Mouse (Mus musculus) brown adipose tissue, adult 24 weeks (tissue): ENCODE measurements around the gene Esrrg. TPM values are rescaled to one million over a fixed set of nuclear protein-coding genes. Genes with fewer than 3 reads are reported as not detected.

ENCODE experiments used
- H3K27ac ChIP-seq: fragments of 200-500 bp; replicated peaks from 2 replicates; pipeline ENCODE4 v1.5.1; 2012; ENCODE audit warnings: low read depth, mild to moderate bottlenecking, low read length
- H3K4me1 ChIP-seq: fragments of 200-500 bp; 2 replicates; pipeline ENCODE4 v1.6.1; 2012; ENCODE audit warnings: low read length, mixed read lengths; ENCODE audit not compliant: control insufficient read depth, insufficient read depth, insufficient read length
- H3K4me3 ChIP-seq: fragments of 200-500 bp; 2 replicates; pipeline ENCODE4 v1.5.1; 2012; ENCODE audit warnings: low read depth, mild to moderate bottlenecking, low read length, moderate library complexity; ENCODE audit not compliant: insufficient read depth
- polyA plus RNA-seq: library from polyadenylated mRNA; stranded (reverse); fragments of >200 nt; gene quantifications from 2 replicates; pipeline ENCODE4 v1.2.4, GENCODE M21; 2012; ENCODE audit not compliant: missing spikeins, insufficient read depth, insufficient read length

Esrrg gene
- polyA plus RNA-seq, 1 experiment, result 12.5 TPM

DNA sequence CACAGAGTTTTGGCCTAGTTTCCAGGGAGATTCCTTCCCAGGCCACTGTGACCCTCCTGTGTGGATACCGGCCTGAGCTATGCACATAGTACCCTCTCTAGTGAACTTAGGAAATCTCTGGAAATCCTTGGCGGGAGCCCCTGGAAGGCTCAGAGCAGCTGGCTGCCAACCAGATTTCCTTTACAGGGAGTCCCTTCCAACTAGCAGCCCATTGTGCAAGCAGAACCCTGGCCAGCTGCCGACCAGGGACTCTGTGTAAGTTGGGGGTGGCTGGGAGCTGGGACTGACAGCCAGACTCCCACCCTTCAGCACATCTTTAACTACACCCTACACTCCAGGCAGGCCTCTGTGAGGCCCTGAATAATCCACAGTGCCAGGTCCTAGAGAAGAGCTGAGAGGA, 509.5 kb downstream of the Esrrg start:
- no peaks in the 10 kb centered on the region for H3K4me1 ChIP-seq
- no peak overlapping the region for H3K4me3 ChIP-seq
- H3K27ac ChIP-seq, result no peak overlapping the region

- Histone ChIP-seq H3K27ac (no peak overlapping the region), H3K4me1 (no peaks in the 10 kb centered on the region), H3K4me3 (no peak overlapping the region)
Observed at GRCm38 (mm10) chr1:188119806-188120205, 511.2 kb downstream of the Esrrg start.

DNA sequence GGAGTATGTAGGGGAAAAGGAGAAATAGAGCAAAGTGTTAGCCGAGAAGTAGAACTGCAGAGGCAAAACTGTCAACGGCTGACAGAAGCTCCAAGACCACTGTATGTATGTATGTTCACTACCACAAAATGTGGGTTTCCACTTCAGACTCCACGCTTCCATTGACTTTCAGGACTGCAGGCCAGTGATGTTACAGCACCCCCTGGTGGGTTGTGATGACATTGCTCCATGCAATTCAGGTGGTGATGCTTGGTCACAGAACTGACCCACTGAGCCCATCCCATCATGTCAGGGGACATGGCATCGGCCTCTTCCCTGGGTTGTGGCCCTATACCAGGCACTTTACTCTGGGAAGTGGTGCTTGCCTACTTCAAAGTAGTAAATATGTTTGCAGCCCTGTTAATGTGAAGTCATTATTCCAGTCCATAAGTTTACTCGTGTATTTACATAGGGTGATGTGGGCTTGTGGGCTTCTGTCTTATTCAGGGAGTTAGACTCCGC, 517.0 kb downstream of the Esrrg start:
- Histone ChIP-seq H3K27ac (no peak overlapping the region), H3K4me1 (no peaks in the 10 kb centered on the region), H3K4me3 (no peak overlapping the region)

GRCm38 (mm10) chr1:188136126-188136525, 527.5 kb downstream of the Esrrg start:
- Histone ChIP-seq H3K4me1 (no peaks in the 10 kb centered on the region), H3K4me3 (no peak overlapping the region), H3K27ac (no peak overlapping the region)

- H3K4me3 ChIP-seq, result no peak overlapping the region
- H3K27ac ChIP-seq, result peak overlapping the region; percentile 39; the same call in 1 of the 2 replicates
Observed at GRCm38 (mm10) chr1:188139473-188139872, 530.9 kb downstream of the Esrrg start.

GRCm38 (mm10) chr1:188140221-188140620, 531.6 kb downstream of the Esrrg start:
- Histone ChIP-seq H3K4me1 (no peaks in the 10 kb centered on the region), H3K4me3 (no peak overlapping the region), H3K27ac (peak overlapping the region; percentile 39)

More at GRCm38 (mm10) chr1:188139473-188139872, 530.9 kb downstream of the Esrrg start:
- no peaks in the 10 kb centered on the region for H3K4me1 ChIP-seq

- Histone ChIP-seq H3K4me3 (no peak overlapping the region), H3K27ac (no peak overlapping the region), H3K4me1 (no peaks in the 10 kb centered on the region)
Observed at GRCm38 (mm10) chr1:188147381-188148156, 539.0 kb downstream of the Esrrg start.

- no peaks in the 10 kb centered on the region for H3K4me1 ChIP-seq
- no peak overlapping the region for H3K27ac ChIP-seq
- H3K4me3 ChIP-seq, result no peak overlapping the region
Observed at GRCm38 (mm10) chr1:188151066-188151465, 542.5 kb downstream of the Esrrg start.

GRCm38 (mm10) chr1:188152011-188152410, 543.4 kb downstream of the Esrrg start:
- H3K4me3 ChIP-seq, result no peak overlapping the region
- H3K4me1 ChIP-seq, result no peaks in the 10 kb centered on the region
- no peak overlapping the region for H3K27ac ChIP-seq

DNA sequence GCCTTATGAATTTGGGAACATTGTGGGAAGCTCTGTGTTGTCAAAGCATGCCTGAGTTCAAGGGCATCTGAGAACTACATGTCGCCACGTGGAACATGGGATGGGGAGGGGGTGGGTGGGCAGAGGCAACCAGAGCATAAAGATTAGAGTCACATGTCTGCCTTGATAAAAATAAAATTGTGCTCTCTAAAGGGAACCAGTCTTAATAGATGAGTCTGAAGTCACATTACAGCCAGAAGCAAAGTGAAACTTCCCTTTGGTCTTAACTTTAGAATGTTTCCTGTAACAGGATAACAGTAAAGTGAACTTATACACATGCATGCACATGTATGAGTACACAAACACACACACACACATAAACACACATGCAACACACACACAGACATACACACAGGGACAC, 545.1 kb downstream of the Esrrg start:
- Histone ChIP-seq H3K4me1 (no peaks in the 10 kb centered on the region), H3K4me3 (no peak overlapping the region), H3K27ac (no peak overlapping the region)

- no peak overlapping the region for H3K27ac ChIP-seq
Observed at GRCm38 (mm10) chr1:188154466-188155110, 546.0 kb downstream of the Esrrg start.

DNA sequence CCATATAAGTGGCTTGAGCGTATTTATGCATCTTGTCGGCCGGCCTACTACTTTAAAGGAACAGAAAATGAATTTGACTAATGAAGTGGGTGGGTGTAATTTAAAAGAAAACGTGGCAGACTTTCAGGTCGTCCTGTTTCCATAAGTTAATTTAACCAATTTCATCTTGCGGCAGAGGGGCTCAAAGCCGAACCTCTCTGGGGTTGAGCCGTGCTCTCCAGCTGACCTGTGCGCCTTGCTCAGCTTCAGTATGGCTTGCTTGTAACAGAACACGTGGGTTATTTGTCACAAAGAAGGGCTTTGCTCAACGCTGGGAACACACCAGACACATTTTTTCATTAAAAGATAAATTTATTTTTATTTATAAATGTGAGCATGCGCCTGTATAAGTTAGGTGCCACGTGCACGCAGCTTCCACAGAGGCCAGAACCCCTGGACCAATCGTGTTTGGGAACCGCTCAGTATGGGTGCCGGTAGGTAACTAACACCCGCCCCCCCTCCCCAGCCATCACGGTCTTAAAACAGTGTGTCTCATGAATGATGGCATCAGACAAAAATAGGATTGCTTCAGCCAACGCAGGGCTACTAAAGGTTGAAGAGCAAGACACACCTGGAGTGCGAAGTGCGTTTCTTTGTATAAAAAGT, 546.7 kb downstream of the Esrrg start:
- Histone ChIP-seq H3K4me1 (no peaks in the 10 kb centered on the region), H3K4me3 (no peak overlapping the region), H3K27ac (no peak overlapping the region)

More at GRCm38 (mm10) chr1:188154466-188155110, 546.0 kb downstream of the Esrrg start:
- H3K4me3 ChIP-seq, result no peak overlapping the region
- no peaks in the 10 kb centered on the region for H3K4me1 ChIP-seq

DNA sequence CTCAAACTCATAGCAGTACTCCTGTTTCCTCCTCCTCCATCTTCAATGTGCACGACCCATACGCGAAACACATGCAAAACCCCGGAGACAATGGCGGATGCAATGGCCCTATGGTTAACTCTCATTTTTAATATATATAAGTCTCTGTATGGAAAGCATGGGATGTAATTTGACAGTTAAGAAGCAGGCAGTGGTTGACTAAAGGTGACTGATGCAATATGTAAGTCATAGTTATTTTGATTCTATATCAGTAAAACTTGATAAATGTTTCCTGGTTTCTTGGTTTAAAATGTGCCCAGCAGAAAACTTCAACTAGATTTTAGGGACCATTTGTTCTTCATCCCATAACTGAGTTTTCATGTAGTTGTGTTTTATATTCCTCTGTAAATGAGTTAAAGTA, 547.9 kb downstream of the Esrrg start:
- Histone ChIP-seq H3K4me3 (no peak overlapping the region), H3K4me1 (no peaks in the 10 kb centered on the region), H3K27ac (no peak overlapping the region)

GRCm38 (mm10) chr1:188157237-188157955, 548.8 kb downstream of the Esrrg start:
- H3K27ac ChIP-seq, result no peak overlapping the region
- no peak overlapping the region for H3K4me3 ChIP-seq
- H3K4me1 ChIP-seq, result no peaks in the 10 kb centered on the region

DNA sequence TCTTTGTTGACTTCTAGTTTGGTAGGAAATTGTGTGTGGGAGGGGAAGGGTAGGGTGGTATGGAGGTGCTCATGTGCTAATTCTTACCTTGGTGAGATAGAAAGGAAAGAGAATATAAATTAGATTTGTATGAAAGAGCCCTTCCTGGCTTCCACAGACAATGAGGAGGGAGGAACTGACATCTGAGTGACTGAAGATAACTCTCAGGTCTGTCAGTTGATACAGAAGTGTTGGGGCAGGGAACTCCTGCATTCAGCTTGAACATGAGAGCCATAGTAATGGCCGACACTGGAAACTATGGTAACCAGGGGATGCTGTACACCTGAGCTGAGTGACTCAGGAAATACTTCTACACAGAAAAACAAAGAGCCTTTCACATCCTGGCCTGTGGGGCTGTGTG, 550.1 kb downstream of the Esrrg start:
- no peak overlapping the region for H3K4me3 ChIP-seq
- no peak overlapping the region for H3K27ac ChIP-seq
- H3K4me1 ChIP-seq, result no peaks in the 10 kb centered on the region
